Mouse (Mus musculus): ENCODE results near the gene Rasgrf2. TPM values are rescaled to one million over a fixed set of nuclear protein-coding genes. Genes with fewer than 3 reads are reported as not detected.

The Rasgrf2 gene
- polyA plus RNA-seq, 1 experiment from 2014 or later = not detected

DNA sequence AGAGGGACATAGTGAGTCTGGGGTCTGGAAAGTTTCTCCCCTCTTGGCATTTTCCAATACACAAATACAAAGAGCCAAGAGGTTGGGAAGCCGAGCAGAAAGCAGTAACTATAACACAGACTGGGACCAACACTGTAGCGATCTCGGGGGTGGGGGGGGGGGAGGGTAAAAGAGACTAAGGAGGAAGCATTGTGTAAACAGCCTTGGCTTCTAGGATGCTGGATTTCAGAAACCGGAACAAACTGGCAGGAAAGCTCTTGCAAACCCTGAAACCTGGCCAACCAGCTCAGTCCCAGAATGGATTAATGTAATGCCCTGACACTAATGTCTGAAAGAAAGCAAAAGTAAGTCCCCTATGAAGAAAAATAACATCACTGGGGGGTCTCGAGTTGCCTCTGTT, 11.8 kb downstream of the Rasgrf2 start:
- H3K27me3 ChIP-seq (ENCODE audit: control insufficient read depth, insufficient read depth, low read length) = no peaks in the 10 kb centered on the region
- H3K4me2 ChIP-seq = no peak overlapping the region
- 78% methylated on average over 5 of the region's 5 CpGs for WGBS
- H3K9me3 ChIP-seq (ENCODE audit: control insufficient read depth, low read length) = no peaks in the 10 kb centered on the region
- H3K36me3 ChIP-seq (ENCODE audit: control insufficient read depth, insufficient read depth, low read length) = no peaks in the 10 kb centered on the region
- no peak for ATAC-seq (ENCODE audit: low FRiP score)
- no peak overlapping the region for H3K27ac ChIP-seq (ENCODE audit: low read depth, low read length)
- no peaks in the 10 kb centered on the region for H3K4me1 ChIP-seq (ENCODE audit: control insufficient read depth, insufficient read depth, low read length)
- DNase-seq (ENCODE audit: low spot score, missing footprints) = no peak
- H3K4me3 ChIP-seq (ENCODE audit: low read depth, low read length) = no peak overlapping the region
- no peak overlapping the region for H3K9ac ChIP-seq (ENCODE audit: low read length)

DNA sequence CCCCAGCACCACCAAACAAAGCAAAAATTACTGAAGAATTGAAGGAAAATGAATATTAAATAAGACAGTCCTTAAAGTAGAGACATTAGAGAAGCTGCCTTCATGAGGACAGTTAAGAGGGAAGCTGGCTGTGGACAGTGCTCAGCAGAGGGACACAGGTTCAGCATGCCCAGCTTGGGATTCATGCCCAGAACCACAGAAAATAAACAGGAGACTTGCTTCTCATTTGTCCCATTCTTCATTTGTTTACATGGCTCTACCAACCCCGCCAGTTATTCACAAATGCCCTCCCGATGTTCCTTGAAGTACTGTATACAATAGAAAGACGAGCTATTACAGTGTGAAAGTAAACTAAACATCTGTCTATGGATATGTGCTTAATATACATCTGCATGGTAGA, 17.4 kb downstream of the Rasgrf2 start:
- ATAC-seq (ENCODE audit: low FRiP score) (no peak), DNase-seq (ENCODE audit: low spot score, missing footprints) (no peak)
- no peak overlapping the region for H3K27ac ChIP-seq (ENCODE audit: low read depth, low read length)
- no peak overlapping the region for H3K4me2 ChIP-seq
- H3K36me3 ChIP-seq (ENCODE audit: control insufficient read depth, insufficient read depth, low read length) = no peaks in the 10 kb centered on the region
- H3K9ac ChIP-seq (ENCODE audit: low read length) = no peak overlapping the region
- no peaks in the 10 kb centered on the region for H3K9me3 ChIP-seq (ENCODE audit: control insufficient read depth, low read length)
- 80% methylated on average over 3 of the region's 3 CpGs for WGBS
- no peaks in the 10 kb centered on the region for H3K27me3 ChIP-seq (ENCODE audit: control insufficient read depth, insufficient read depth, low read length)
- no peak overlapping the region for H3K4me3 ChIP-seq (ENCODE audit: low read depth, low read length)
- H3K4me1 ChIP-seq (ENCODE audit: control insufficient read depth, insufficient read depth, low read length) = no peaks in the 10 kb centered on the region

DNA sequence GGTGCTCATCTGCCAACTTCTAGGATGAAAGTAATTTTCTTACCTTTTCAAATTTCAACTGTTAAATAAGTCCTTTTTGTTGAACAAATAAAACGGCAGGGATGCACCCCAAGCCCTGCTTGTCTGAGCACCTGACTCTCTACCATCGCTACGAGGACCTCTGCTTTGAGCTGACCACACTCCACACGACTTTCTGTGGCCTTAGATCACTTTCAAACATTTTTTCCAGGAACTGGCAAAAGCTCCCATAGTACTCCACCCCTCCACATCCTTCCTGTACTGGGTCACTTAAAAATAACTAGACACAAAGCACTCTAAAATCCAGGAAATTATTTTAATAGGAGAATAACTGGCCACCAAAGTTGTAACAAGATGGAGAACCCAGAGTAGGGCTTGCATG, 23.2 kb downstream of the Rasgrf2 start:
- no peak overlapping the region for H3K27ac ChIP-seq (ENCODE audit: low read depth, low read length)
- no peak overlapping the region for H3K4me3 ChIP-seq (ENCODE audit: low read depth, low read length)
- no peaks in the 10 kb centered on the region for H3K27me3 ChIP-seq (ENCODE audit: control insufficient read depth, insufficient read depth, low read length)
- no peak for DNase-seq (ENCODE audit: low spot score, missing footprints)
- H3K9ac ChIP-seq (ENCODE audit: low read length) = no peak overlapping the region
- 79% methylated on average over 4 of the region's 4 CpGs for WGBS
- no peaks in the 10 kb centered on the region for H3K9me3 ChIP-seq (ENCODE audit: control insufficient read depth, low read length)
- H3K4me2 ChIP-seq = no peak overlapping the region
- H3K36me3 ChIP-seq (ENCODE audit: control insufficient read depth, insufficient read depth, low read length) = no peaks in the 10 kb centered on the region
- ATAC-seq (ENCODE audit: low FRiP score) = no peak
- H3K4me1 ChIP-seq (ENCODE audit: control insufficient read depth, insufficient read depth, low read length) = no peaks in the 10 kb centered on the region

DNA sequence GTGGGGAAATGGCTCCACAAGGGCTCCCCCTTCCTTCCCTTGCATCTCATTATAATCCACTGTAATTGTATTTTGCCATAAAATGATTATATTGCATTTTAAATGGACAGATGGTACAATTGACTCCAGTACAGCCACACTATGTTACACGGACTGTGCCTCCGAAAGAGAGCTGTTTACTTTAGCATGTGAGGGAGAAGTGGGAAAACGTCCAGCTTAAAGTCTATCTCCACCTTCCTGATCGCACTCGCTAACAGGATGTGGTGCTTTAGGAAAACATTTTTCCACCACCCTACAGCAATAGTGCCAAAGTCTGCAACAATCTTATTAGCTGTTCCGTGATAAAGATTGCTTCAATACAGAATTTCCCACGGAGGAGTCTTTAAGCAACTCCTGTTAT, 27.2 kb downstream of the Rasgrf2 start:
- 87% methylated on average over 7 of the region's 7 CpGs for WGBS
- H3K9ac ChIP-seq (ENCODE audit: low read length) = no peak overlapping the region
- ATAC-seq (ENCODE audit: low FRiP score) (no peak), DNase-seq (ENCODE audit: low spot score, missing footprints) (no peak)
- H3K36me3 ChIP-seq (ENCODE audit: control insufficient read depth, insufficient read depth, low read length) = no peaks in the 10 kb centered on the region
- no peak overlapping the region for H3K4me2 ChIP-seq
- H3K9me3 ChIP-seq (ENCODE audit: control insufficient read depth, low read length) = no peaks in the 10 kb centered on the region
- no peaks in the 10 kb centered on the region for H3K27me3 ChIP-seq (ENCODE audit: control insufficient read depth, insufficient read depth, low read length)
- no peak overlapping the region for H3K27ac ChIP-seq (ENCODE audit: low read depth, low read length)
- no peak overlapping the region for H3K4me3 ChIP-seq (ENCODE audit: low read depth, low read length)
- no peaks in the 10 kb centered on the region for H3K4me1 ChIP-seq (ENCODE audit: control insufficient read depth, insufficient read depth, low read length)

DNA sequence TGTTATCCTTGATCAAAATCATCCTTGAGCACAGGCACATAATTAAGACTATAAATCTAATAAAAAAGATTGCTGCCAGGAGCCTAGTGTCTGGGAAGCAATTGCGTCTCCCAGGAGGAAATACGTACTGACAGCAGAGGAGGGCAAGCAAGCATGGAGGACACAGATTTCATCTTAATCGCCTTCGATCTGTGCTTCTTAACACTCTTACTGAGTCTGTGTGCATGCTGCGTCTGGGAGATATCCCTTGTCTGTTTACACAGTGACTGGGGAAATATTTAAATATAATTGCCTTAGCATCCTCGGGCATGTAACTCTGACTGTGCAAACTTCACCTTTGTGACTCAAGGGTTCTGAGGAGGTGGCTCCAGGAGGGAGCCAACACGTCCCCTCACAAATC, 33.0 kb downstream of the Rasgrf2 start:
- no peak overlapping the region for H3K4me2 ChIP-seq
- no peak for DNase-seq (ENCODE audit: low spot score, missing footprints)
- 83% methylated on average over 7 of the region's 7 CpGs for WGBS

DNA sequence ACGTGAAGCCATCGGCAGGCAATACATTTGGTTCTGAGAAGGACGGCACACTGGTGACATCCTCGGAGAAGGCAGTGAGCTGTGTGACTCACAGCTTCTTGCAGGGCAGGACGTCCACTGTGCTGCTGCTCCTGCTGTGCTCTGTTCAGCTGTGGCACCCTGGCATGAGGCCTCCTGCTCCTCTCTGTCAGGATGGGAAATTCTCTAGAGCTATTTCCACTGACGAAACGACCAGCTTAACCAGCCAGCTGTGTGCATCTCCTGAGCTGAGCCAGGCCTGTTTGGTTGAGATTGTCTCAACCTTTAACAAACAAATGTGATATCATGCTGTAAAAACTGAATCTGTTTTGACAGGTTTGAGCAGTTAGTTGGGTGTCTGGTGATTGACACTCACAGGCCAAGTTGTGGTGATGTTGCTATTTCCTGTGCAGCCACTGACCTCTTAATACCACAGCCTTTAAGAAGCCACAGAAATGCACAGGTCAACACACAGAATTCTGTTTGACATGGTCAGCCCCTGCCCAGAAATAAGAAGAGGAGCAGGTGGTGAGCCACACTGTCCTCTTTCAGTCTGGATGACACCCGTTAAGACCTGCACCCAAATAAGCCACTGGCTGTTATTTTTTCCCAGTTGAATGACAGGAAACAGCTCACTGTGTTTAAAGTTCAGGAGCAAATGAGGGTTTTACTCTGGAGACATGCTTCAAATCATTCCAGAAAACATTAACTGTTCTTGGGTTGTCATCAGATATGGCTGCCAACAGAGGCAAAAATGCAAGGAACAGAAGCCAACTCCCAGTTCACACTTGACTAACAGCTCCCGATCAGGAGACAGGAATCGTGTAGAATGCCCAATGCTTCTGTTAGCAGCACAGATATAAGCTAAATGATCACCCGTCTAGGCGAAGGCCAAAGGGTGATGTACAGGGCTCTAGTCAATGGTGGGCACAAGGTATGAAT, 36.0 kb downstream of the Rasgrf2 start:
- H3K4me1 ChIP-seq (ENCODE audit: control insufficient read depth, insufficient read depth, low read length) = no peaks in the 10 kb centered on the region
- no peak overlapping the region for H3K4me2 ChIP-seq
- DNase-seq (ENCODE audit: low spot score, missing footprints) (no peak), ATAC-seq (ENCODE audit: low FRiP score) (no peak)
- no peaks in the 10 kb centered on the region for H3K36me3 ChIP-seq (ENCODE audit: control insufficient read depth, insufficient read depth, low read length)
- no peak overlapping the region for H3K9ac ChIP-seq (ENCODE audit: low read length)
- no peaks in the 10 kb centered on the region for H3K9me3 ChIP-seq (ENCODE audit: control insufficient read depth, low read length)
- H3K27ac ChIP-seq (ENCODE audit: low read depth, low read length) = no peak overlapping the region
- H3K4me3 ChIP-seq (ENCODE audit: low read depth, low read length) = no peak overlapping the region
- 78% methylated on average over 12 of the region's 12 CpGs for WGBS
- no peaks in the 10 kb centered on the region for H3K27me3 ChIP-seq (ENCODE audit: control insufficient read depth, insufficient read depth, low read length)

More for the DNA sequence above, 33.0 kb downstream of the Rasgrf2 start:
- H3K9ac ChIP-seq (ENCODE audit: low read length) = no peak overlapping the region
- H3K36me3 ChIP-seq (ENCODE audit: control insufficient read depth, insufficient read depth, low read length) = no peaks in the 10 kb centered on the region
- no peaks in the 10 kb centered on the region for H3K27me3 ChIP-seq (ENCODE audit: control insufficient read depth, insufficient read depth, low read length)
- no peaks in the 10 kb centered on the region for H3K4me1 ChIP-seq (ENCODE audit: control insufficient read depth, insufficient read depth, low read length)
- no peaks in the 10 kb centered on the region for H3K9me3 ChIP-seq (ENCODE audit: control insufficient read depth, low read length)
- ATAC-seq (ENCODE audit: low FRiP score) = 0 out of 2 replicates have a peak, but pooled peaks have one; percentile 38
- no peak overlapping the region for H3K4me3 ChIP-seq (ENCODE audit: low read depth, low read length)
- no peak overlapping the region for H3K27ac ChIP-seq (ENCODE audit: low read depth, low read length)

DNA sequence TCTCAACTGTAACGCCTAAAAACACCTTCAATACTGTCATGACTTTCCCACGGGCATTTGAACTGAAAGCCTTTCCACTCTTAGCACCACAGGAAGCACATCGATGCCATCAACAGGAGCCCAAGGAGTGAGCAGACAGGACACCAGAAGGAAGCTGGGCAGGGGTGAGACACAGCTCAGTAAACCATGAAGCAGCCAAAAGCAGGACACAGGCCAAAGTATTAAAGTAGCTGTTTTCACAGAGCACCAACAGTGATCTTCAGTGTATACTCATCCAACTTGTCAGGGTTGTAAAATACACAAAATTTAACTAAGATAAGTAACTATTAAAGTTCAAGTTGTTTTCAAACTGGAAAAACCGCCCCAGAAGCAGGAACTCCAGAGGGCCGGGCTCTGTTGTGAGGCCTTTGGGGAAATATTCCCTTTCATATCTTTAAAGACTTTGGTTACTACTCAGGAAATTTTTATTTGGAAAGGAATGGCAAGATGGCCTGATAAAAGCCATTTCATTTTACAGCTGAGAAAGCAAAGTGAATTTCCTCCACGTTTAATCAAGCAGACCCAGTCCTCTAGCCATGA, 37.7 kb downstream of the Rasgrf2 start:
- H3K4me1 ChIP-seq (ENCODE audit: control insufficient read depth, insufficient read depth, low read length) = no peaks in the 10 kb centered on the region
- H3K27me3 ChIP-seq (ENCODE audit: control insufficient read depth, insufficient read depth, low read length) = no peaks in the 10 kb centered on the region
- H3K27ac ChIP-seq (ENCODE audit: low read depth, low read length) = no peak overlapping the region
- H3K36me3 ChIP-seq (ENCODE audit: control insufficient read depth, insufficient read depth, low read length) = no peaks in the 10 kb centered on the region
- H3K4me2 ChIP-seq = no peak overlapping the region
- ATAC-seq (ENCODE audit: low FRiP score) (no peak), DNase-seq (ENCODE audit: low spot score, missing footprints) (no peak)
- H3K9ac ChIP-seq (ENCODE audit: low read length) = no peak overlapping the region
- no peaks in the 10 kb centered on the region for H3K9me3 ChIP-seq (ENCODE audit: control insufficient read depth, low read length)
- WGBS = 91% methylated on average over 6 of the region's 6 CpGs
- H3K4me3 ChIP-seq (ENCODE audit: low read depth, low read length) = no peak overlapping the region

DNA sequence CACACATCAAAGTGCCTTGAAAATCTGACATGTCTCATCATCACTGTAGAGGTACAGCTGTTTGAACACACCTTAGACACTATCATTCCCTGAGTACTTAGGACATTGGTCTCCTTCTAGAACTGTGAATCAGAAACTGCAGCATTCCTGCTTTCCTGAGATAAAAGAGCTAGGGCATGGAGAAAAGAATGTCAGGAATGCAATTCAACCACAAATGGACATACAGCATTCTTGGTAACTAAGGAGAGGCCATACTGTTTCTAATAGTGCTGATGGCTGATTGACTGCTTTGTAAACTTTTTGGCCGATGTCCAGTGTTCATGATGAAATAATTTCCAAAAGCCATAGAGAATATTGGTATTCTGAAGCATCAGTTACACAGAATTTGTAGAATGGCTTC, 58.3 kb downstream of the Rasgrf2 start:
- no peaks in the 10 kb centered on the region for H3K27me3 ChIP-seq (ENCODE audit: control insufficient read depth, insufficient read depth, low read length)
- H3K36me3 ChIP-seq (ENCODE audit: control insufficient read depth, insufficient read depth, low read length) = no peaks in the 10 kb centered on the region
- H3K4me2 ChIP-seq = no peak overlapping the region
- no peak overlapping the region for H3K9ac ChIP-seq (ENCODE audit: low read length)
- DNase-seq (ENCODE audit: low spot score, missing footprints) (no peak), ATAC-seq (ENCODE audit: low FRiP score) (no peak)
- no peaks in the 10 kb centered on the region for H3K9me3 ChIP-seq (ENCODE audit: control insufficient read depth, low read length)
- H3K4me3 ChIP-seq (ENCODE audit: low read depth, low read length) = no peak overlapping the region
- no peaks in the 10 kb centered on the region for H3K4me1 ChIP-seq (ENCODE audit: control insufficient read depth, insufficient read depth, low read length)
- WGBS = 80% methylated on average over 1 of the region's 1 CpGs
- no peak overlapping the region for H3K27ac ChIP-seq (ENCODE audit: low read depth, low read length)

DNA sequence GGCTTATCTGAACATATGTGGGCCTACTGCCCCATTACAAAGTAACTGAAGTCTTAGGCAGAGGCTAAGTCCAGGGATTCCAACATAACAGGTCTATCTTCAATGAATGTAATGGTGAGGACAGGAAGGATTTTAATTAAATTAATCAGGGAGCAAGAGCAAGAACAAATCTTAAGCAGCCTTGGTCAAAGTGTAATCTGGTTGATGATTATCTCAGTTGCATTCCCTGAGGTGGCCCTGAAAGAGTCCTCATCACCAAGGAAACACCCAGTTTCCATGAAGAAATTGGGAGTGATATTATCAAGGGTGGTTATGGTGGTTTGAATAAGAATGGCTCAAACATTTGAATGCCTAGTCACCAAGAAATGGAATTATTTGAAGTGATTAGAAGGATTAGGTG, 62.8 kb downstream of the Rasgrf2 start:
- no peak for DNase-seq (ENCODE audit: low spot score, missing footprints)
- Histone ChIP-seq H3K4me3 (ENCODE audit: low read depth, low read length) (no peak overlapping the region), H3K4me1 (ENCODE audit: control insufficient read depth, insufficient read depth, low read length) (no peaks in the 10 kb centered on the region), H3K27ac (ENCODE audit: low read depth, low read length) (no peak overlapping the region), H3K9me3 (ENCODE audit: control insufficient read depth, low read length) (no peaks in the 10 kb centered on the region), H3K27me3 (ENCODE audit: control insufficient read depth, insufficient read depth, low read length) (no peaks in the 10 kb centered on the region), H3K36me3 (ENCODE audit: control insufficient read depth, insufficient read depth, low read length) (no peaks in the 10 kb centered on the region), H3K9ac (ENCODE audit: low read length) (no peak overlapping the region), H3K4me2 (no peak overlapping the region)
- no peak for ATAC-seq (ENCODE audit: low FRiP score)

All from midbrain, embryonic 11.5 days (tissue).